Mouse (Mus musculus): ENCODE measurements around the gene Zfc3h1. TPM values are rescaled to one million over a fixed set of nuclear protein-coding genes. Genes with fewer than 3 reads are reported as not detected.

Zfc3h1 gene
- polyA plus RNA-seq (2012; rRNA removed), result 129 and 132 TPM in 2 replicates

GRCm38 (mm10) chr10:115384221-115385017, at the start of gene Zfc3h1, which contains the start of gene Thap2:
Gene Zfc3h1 (plus strand): TSS chr10:115384959.
Gene Thap2 (minus strand): TSS chr10:115384443.

GRCm38 (mm10) chr10:115361840-115362622, 22.7 kb upstream of the Zfc3h1 start, which contains the start of gene Tmem19:
Gene Tmem19 (minus strand): TSS chr10:115362501.

Other genes starting within 250 kb of the Zfc3h1 start
- gene Tph2, start 199.9 kb upstream of the Zfc3h1 start, polyA plus RNA-seq (2012; rRNA removed), result 1.2 and 2.5 TPM in 2 replicates
- 26.6 and 27.9 TPM in 2 replicates for gene Tbc1d15, start 133.5 kb upstream of the Zfc3h1 start, polyA plus RNA-seq (2012; rRNA removed)
- 28.8 and 30.1 TPM in 2 replicates for gene Rab21, start 69.4 kb upstream of the Zfc3h1 start, polyA plus RNA-seq (2012; rRNA removed)
- 26.0 and 26.3 TPM in 2 replicates for gene Tmem19, start 22.5 kb upstream of the Zfc3h1 start, polyA plus RNA-seq (2012; rRNA removed)
- gene Thap2, start 516 bp upstream of the Zfc3h1 start, polyA plus RNA-seq (2012; rRNA removed), result 14.6 and 18.1 TPM in 2 replicates
- gene A930009A15Rik, start 185.0 kb downstream of the Zfc3h1 start, polyA plus RNA-seq (2012; rRNA removed), result 0.12 and 0.24 TPM in 2 replicates
- 1.2 and 5.3 TPM in 2 replicates for gene Lgr5, start 202.8 kb downstream of the Zfc3h1 start, polyA plus RNA-seq (2012; rRNA removed)